Mouse (Mus musculus) spleen, adult 2 months (tissue): ENCODE results near the gene Kcna3. TPM values are rescaled to one million over a fixed set of nuclear protein-coding genes. Genes with fewer than 3 reads are reported as not detected.
A peak's percentile ranks its signal among the peaks of the same experiment; 100 is the strongest.

Source experiments
- DNase-seq, 2 experiments: peaks; one replicate each; pipeline versions ENCODE4 v3.0.0 to v3.0.0-alpha.2; 2012 to 2021; ENCODE audit warnings: low spot score in 2 of 2, low read depth in 1 of 2
- H3K27ac ChIP-seq: fragments of 200-500 bp; 2 replicates; pipeline ENCODE4 v1.5.1; 2012; ENCODE audit warnings: low read length, inconsistent platforms; ENCODE audit not compliant: insufficient read depth
- H3K27me3 ChIP-seq: fragments of 200-500 bp; 2 replicates; pipeline ENCODE4 v1.6.1; 2012; ENCODE audit warnings: mild to moderate bottlenecking, moderate library complexity, low read length, inconsistent platforms; ENCODE audit not compliant: control insufficient read depth, insufficient read depth
- H3K36me3 ChIP-seq: fragments of 200-500 bp; 2 replicates; pipeline ENCODE4 v1.6.1; 2012; ENCODE audit warnings: mild to moderate bottlenecking, low read length, inconsistent platforms; ENCODE audit not compliant: control insufficient read depth, insufficient read depth
- H3K4me1 ChIP-seq: fragments of 200-500 bp; 2 replicates; pipeline ENCODE4 v1.6.1; 2011; ENCODE audit warnings: inconsistent platforms; ENCODE audit not compliant: control insufficient read depth, insufficient read depth, insufficient read length
- H3K4me3 ChIP-seq: fragments of 200-500 bp; 2 replicates; pipeline ENCODE4 v1.5.1; 2011; ENCODE audit warnings: mild to moderate bottlenecking, inconsistent platforms; ENCODE audit not compliant: insufficient read depth, insufficient read length; ENCODE audit errors: extremely low read depth
- CTCF ChIP-seq: fragments of 200-500 bp; IDR thresholded peaks from 2 replicates; pipeline ENCODE4 v1.5.1; 2011; ENCODE audit warnings: mild to moderate bottlenecking, inconsistent platforms; ENCODE audit not compliant: insufficient read depth, insufficient read length, insufficient replicate concordance; ENCODE audit errors: extremely low read depth
- POLR2A ChIP-seq: fragments of 200-500 bp; IDR thresholded peaks from 2 replicates; pipeline ENCODE4 v1.6.1; 2011; ENCODE audit warnings: low read depth, low read length, inconsistent platforms
- WGBS: fragments of 180-500 bp; shearing (Covaris S2); methylation state at CpG from one replicate; pipeline ENCODE4 v1.1.7; 2018; 5-methylcytosine and 5-hydroxymethylcytosine counted together
- polyA plus RNA-seq: library from polyadenylated mRNA; depleted of rRNA; stranded (reverse); fragments of >200 nt; gene quantifications from 2 replicates; pipeline ENCODE4 v1.2.3, GENCODE M21; 2012; rRNA removed

Gene Kcna3
- 21.0 and 32.2 TPM in 2 replicates for polyA plus RNA-seq

DNA sequence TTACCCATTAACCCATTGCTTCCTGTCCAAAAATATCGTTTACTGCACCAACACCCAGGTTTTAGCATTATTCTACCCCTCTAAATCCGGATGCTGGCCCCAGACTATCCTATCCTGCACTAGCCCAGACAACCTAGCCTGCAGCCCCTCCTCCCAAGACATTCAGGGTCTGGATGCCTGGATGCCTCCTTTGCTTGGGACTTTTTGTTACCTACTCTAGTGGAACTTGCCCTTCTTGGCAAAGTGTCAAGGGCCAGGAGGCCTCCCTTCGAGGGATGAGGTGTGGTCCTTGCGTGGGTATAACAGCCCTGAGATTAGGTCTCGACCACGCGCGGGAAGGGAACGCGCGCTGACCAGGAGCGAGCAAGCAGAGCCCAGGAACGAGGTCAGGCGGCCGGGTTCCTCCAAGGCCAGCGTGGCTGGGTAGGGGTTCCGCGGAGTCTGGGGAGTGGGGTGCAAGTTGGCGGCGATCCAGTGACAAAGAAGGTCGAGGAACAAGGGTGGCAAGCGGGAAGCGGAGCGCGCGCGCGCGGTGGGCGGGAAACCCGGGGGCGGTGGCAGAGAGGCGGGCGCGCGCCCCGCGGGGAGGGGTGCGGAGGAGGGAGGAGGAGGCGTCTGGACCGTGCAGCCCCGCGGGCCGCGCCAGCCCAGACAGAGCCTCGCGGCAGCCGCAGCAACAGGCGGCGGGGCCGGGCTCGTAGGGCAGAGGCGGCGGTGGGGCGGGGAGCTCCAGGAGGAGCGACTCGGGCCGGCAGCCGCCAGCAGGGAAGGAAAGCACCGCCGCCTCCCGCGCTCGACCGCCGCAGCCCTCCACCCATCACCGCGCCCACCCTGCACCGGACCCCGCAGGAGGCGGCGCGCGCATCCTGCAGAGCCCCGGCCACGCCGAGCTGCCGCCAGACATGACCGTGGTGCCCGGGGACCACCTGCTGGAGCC is at the start of gene Kcna3:
Kcna3 (plus strand) TSS at position 649 of the 937 bp plus-strand sequence.
- H3K27me3 ChIP-seq = no peaks in the 10 kb centered on the region
- peak within 1 kb of the TSS; percentile 93 for H3K27ac ChIP-seq
- 1% methylated on average over 53 of the region's 80 CpGs for WGBS
- no peaks in the 10 kb centered on the region for H3K36me3 ChIP-seq
- TF ChIP-seq CTCF (no peak), POLR2A (peak; percentile 14; the same call in 1 of the 2 replicates)
- H3K4me3 ChIP-seq = peak within 1 kb of the TSS; percentile 79
- peak in 1 of 2 experiments; percentile 79 for DNase-seq
- peaks cover 8% of the 10 kb centered on the region; the same call in 1 of the 2 replicates for H3K4me1 ChIP-seq

DNA sequence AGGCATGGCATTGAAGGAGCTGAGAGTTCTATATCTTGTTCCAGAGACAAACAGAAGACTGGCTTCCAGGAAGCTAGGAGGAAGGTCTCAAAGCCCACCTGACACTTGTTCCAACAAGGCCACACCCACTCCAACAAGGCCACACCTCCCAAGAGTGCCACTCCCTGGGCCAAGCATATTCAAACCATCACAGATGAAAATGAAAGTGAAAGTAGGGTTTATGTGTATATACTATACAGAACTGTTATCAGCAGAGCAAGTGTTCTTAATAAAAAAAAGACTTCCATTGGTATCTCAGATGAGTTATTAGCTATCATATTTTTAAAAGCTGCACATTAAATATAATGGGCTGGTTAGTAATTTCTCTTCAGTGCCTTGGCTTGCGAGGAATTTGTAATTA is 44.6 kb upstream of the Kcna3 start:
- DNase-seq = no peak
- H3K27me3 ChIP-seq = no peaks in the 10 kb centered on the region
- WGBS = 95% methylated on average over 1 of the region's 1 CpGs
- H3K4me3 ChIP-seq = no peak overlapping the region
- peaks cover 2% of the 10 kb centered on the region; the same call in 1 of the 2 replicates for H3K4me1 ChIP-seq
- no peaks in the 10 kb centered on the region for H3K36me3 ChIP-seq
- H3K27ac ChIP-seq = no peak overlapping the region
- TF ChIP-seq POLR2A (no peak), CTCF (no peak)

GRCm38 (mm10) chr3:106995347-106995746 is 40.6 kb upstream of the Kcna3 start:
- 95% methylated on average over 1 of the region's 1 CpGs for WGBS
- Histone ChIP-seq H3K36me3 (no peaks in the 10 kb centered on the region), H3K27ac (no peak overlapping the region)

GRCm38 (mm10) chr3:106996186-106996585 is 39.8 kb upstream of the Kcna3 start:
- Histone ChIP-seq H3K27me3 (no peaks in the 10 kb centered on the region), H3K4me3 (no peak overlapping the region), H3K27ac (no peak overlapping the region), H3K4me1 (peaks cover 2% of the 10 kb centered on the region), H3K36me3 (no peaks in the 10 kb centered on the region)
- DNase-seq = no peak
- 31% methylated on average over 2 of the region's 2 CpGs for WGBS
- TF ChIP-seq POLR2A (no peak), CTCF (no peak)

More at GRCm38 (mm10) chr3:106995347-106995746, 40.6 kb upstream of the Kcna3 start:
- TF ChIP-seq POLR2A = no peak
- TF ChIP-seq CTCF = no peak
- H3K4me1 ChIP-seq = peaks cover 2% of the 10 kb centered on the region
- H3K4me3 ChIP-seq = no peak overlapping the region
- no peaks in the 10 kb centered on the region for H3K27me3 ChIP-seq
- no peak for DNase-seq

GRCm38 (mm10) chr3:106998370-106998769 is 37.6 kb upstream of the Kcna3 start:
- TF ChIP-seq CTCF (no peak), POLR2A (no peak)
- H3K4me3 ChIP-seq = no peak overlapping the region
- no peaks in the 10 kb centered on the region for H3K27me3 ChIP-seq
- no peak overlapping the region for H3K27ac ChIP-seq
- DNase-seq = no peak
- H3K36me3 ChIP-seq = no peaks in the 10 kb centered on the region
- peaks cover 2% of the 10 kb centered on the region for H3K4me1 ChIP-seq
- WGBS = 78% methylated on average over 1 of the region's 1 CpGs

- Histone ChIP-seq H3K36me3 (no peaks in the 10 kb centered on the region), H3K4me3 (no peak overlapping the region), H3K27ac (no peak overlapping the region), H3K4me1 (peaks cover 2% of the 10 kb centered on the region), H3K27me3 (no peaks in the 10 kb centered on the region)
- DNase-seq = no peak
- TF ChIP-seq POLR2A (no peak), CTCF (no peak)
- 38% methylated on average over 2 of the region's 2 CpGs for WGBS
Measured at GRCm38 (mm10) chr3:107000165-107000564, 35.8 kb upstream of the Kcna3 start.
